Mouse (Mus musculus) hindbrain, embryonic 12.5 days (tissue): ENCODE measurements at regions not wholly inside any gene's neighbourhood (a gene's known extent, or its start where the extent isn't known, plus 50 kb on each side); places are given as distances from the start of the nearest gene placed in this dataset.
A peak's percentile ranks its signal among the peaks of the same experiment; 100 is the strongest.

Source experiments
- ATAC-seq: fragments of 200-750 bp; cut with Nextera tagmentation; 2 replicates; pipeline ENCODE4 v1.8.0; 2017; ENCODE audit warnings: moderate TSS enrichment; ENCODE audit not compliant: low FRiP score
- H3K27ac ChIP-seq: fragments of 300-500 bp; sonication (generic); 2 replicates; pipeline ENCODE4 v1.5.1; 2016; ENCODE audit warnings: mild to moderate bottlenecking
- H3K27me3 ChIP-seq: fragments of 300-500 bp; sonication (generic); 2 replicates; pipeline ENCODE4 v1.6.1; 2016; ENCODE audit warnings: mild to moderate bottlenecking
- H3K36me3 ChIP-seq: fragments of 300-500 bp; sonication (generic); 2 replicates; pipeline ENCODE4 v1.6.1; 2016; ENCODE audit warnings: mild to moderate bottlenecking
- H3K4me1 ChIP-seq: fragments of 300-500 bp; sonication (generic); 2 replicates; pipeline ENCODE4 v1.6.1; 2016
- H3K4me2 ChIP-seq: fragments of 300-500 bp; sonication (generic); replicated peaks from 2 replicates; pipeline ENCODE4 v1.6.1; 2016; ENCODE audit warnings: mild to moderate bottlenecking
- H3K4me3 ChIP-seq: fragments of 300-500 bp; sonication (generic); 2 replicates; pipeline ENCODE4 v1.5.1; 2016; ENCODE audit warnings: mild to moderate bottlenecking
- H3K9ac ChIP-seq: fragments of 300-500 bp; sonication (generic); 2 replicates; pipeline ENCODE4 v1.6.1; 2016; ENCODE audit warnings: mild to moderate bottlenecking, moderate library complexity
- H3K9me3 ChIP-seq: fragments of 300-500 bp; sonication (generic); replicated peaks from 2 replicates; pipeline ENCODE4 v1.6.1; 2016; ENCODE audit warnings: mild to moderate bottlenecking
- WGBS: fragments of 180-500 bp; shearing (Covaris S2); methylation state at CpG from one replicate; pipeline ENCODE4 v1.1.7; 2016; 5-methylcytosine and 5-hydroxymethylcytosine counted together

- ATAC-seq: no peak
- Histone ChIP-seq H3K4me3 (no peak overlapping the region), H3K9me3 (no peaks in the 10 kb centered on the region), H3K4me2 (no peak overlapping the region), H3K9ac (no peak overlapping the region), H3K36me3 (no peaks in the 10 kb centered on the region), H3K4me1 (peaks cover 5% of the 10 kb centered on the region; the same call in 1 of the 2 replicates), H3K27ac (no peak overlapping the region), H3K27me3 (no peaks in the 10 kb centered on the region)
- WGBS: 63% methylated on average over 1 of the region's 1 CpGs
Observed at GRCm38 (mm10) chr8:90630796-90631195, 186.4 kb downstream of the Gm19935 start.

GRCm38 (mm10) chr8:90608410-90608809 lies 208.8 kb downstream of the Gm19935 start:
- H3K4me1 ChIP-seq: no peaks in the 10 kb centered on the region
- H3K27ac ChIP-seq: no peak overlapping the region
- WGBS: 52% methylated on average over 3 of the region's 3 CpGs
- no peaks in the 10 kb centered on the region for H3K27me3 ChIP-seq
- no peak for ATAC-seq
- H3K4me3 ChIP-seq: no peak overlapping the region
- no peaks in the 10 kb centered on the region for H3K36me3 ChIP-seq
- H3K9ac ChIP-seq: no peak overlapping the region
- H3K4me2 ChIP-seq: no peak overlapping the region
- H3K9me3 ChIP-seq: no peaks in the 10 kb centered on the region

- Histone ChIP-seq H3K4me1 (no peaks in the 10 kb centered on the region), H3K27me3 (no peaks in the 10 kb centered on the region), H3K36me3 (no peaks in the 10 kb centered on the region), H3K27ac (no peak overlapping the region), H3K9me3 (no peaks in the 10 kb centered on the region), H3K4me3 (no peak overlapping the region), H3K9ac (no peak overlapping the region), H3K4me2 (no peak overlapping the region)
- no peak for ATAC-seq
- 29% methylated on average over 11 of the region's 11 CpGs for WGBS
Observed at GRCm38 (mm10) chr8:90600946-90601695, 216.1 kb downstream of the Gm19935 start.

GRCm38 (mm10) chr8:90597376-90597775 lies 219.8 kb downstream of the Gm19935 start:
- no peaks in the 10 kb centered on the region for H3K36me3 ChIP-seq
- WGBS: 88% methylated on average over 6 of the region's 6 CpGs
- no peak for ATAC-seq

GRCm38 (mm10) chr8:90579426-90579825 lies 231.3 kb upstream of the Tox3 start:
- no peak for ATAC-seq
- no peak overlapping the region for H3K27ac ChIP-seq
- H3K36me3 ChIP-seq: no peaks in the 10 kb centered on the region
- H3K4me2 ChIP-seq: no peak overlapping the region
- H3K4me3 ChIP-seq: no peak overlapping the region
- no peaks in the 10 kb centered on the region; the same call in 1 of the 2 replicates for H3K27me3 ChIP-seq
- 85% methylated on average over 4 of the region's 4 CpGs for WGBS
- H3K9ac ChIP-seq: no peak overlapping the region
- no peaks in the 10 kb centered on the region for H3K9me3 ChIP-seq
- H3K4me1 ChIP-seq: no peaks in the 10 kb centered on the region

More at GRCm38 (mm10) chr8:90597376-90597775, 219.8 kb downstream of the Gm19935 start:
- Histone ChIP-seq H3K4me1 (no peaks in the 10 kb centered on the region), H3K4me2 (no peak overlapping the region), H3K27me3 (no peaks in the 10 kb centered on the region), H3K9ac (no peak overlapping the region), H3K4me3 (no peak overlapping the region), H3K9me3 (no peaks in the 10 kb centered on the region), H3K27ac (no peak overlapping the region)

- Histone ChIP-seq H3K9ac (no peak overlapping the region), H3K4me2 (no peak overlapping the region), H3K36me3 (no peaks in the 10 kb centered on the region), H3K27me3 (no peaks in the 10 kb centered on the region; the same call in 1 of the 2 replicates), H3K4me1 (no peaks in the 10 kb centered on the region), H3K4me3 (no peak overlapping the region), H3K27ac (no peak overlapping the region), H3K9me3 (no peaks in the 10 kb centered on the region)
- 73% methylated on average over 4 of the region's 4 CpGs for WGBS
- no peak for ATAC-seq
Observed at GRCm38 (mm10) chr8:90576976-90577375, 228.8 kb upstream of the Tox3 start.

- Histone ChIP-seq H3K4me2 (no peak overlapping the region), H3K9me3 (no peaks in the 10 kb centered on the region), H3K27me3 (no peaks in the 10 kb centered on the region; the same call in 1 of the 2 replicates), H3K9ac (no peak overlapping the region), H3K4me1 (no peaks in the 10 kb centered on the region), H3K27ac (no peak overlapping the region), H3K36me3 (no peaks in the 10 kb centered on the region), H3K4me3 (no peak overlapping the region)
- 75% methylated on average over 3 of the region's 3 CpGs for WGBS
- no peak for ATAC-seq
Observed at GRCm38 (mm10) chr8:90574676-90575075, 226.5 kb upstream of the Tox3 start.

GRCm38 (mm10) chr8:90556079-90556427 lies 207.9 kb upstream of the Tox3 start:
- Histone ChIP-seq H3K4me2 (no peak overlapping the region), H3K4me1 (no peaks in the 10 kb centered on the region), H3K4me3 (no peak overlapping the region), H3K9me3 (no peaks in the 10 kb centered on the region), H3K36me3 (no peaks in the 10 kb centered on the region), H3K9ac (no peak overlapping the region), H3K27me3 (no peaks in the 10 kb centered on the region), H3K27ac (no peak overlapping the region)
- ATAC-seq: no peak
- WGBS: 83% methylated on average over 7 of the region's 7 CpGs

GRCm38 (mm10) chr8:90555415-90556078 lies 207.4 kb upstream of the Tox3 start:
- Histone ChIP-seq H3K4me3 (no peak overlapping the region), H3K4me2 (no peak overlapping the region), H3K36me3 (no peaks in the 10 kb centered on the region), H3K9ac (no peak overlapping the region), H3K9me3 (no peaks in the 10 kb centered on the region), H3K27ac (no peak overlapping the region), H3K4me1 (no peaks in the 10 kb centered on the region), H3K27me3 (no peaks in the 10 kb centered on the region)
- WGBS: 62% methylated on average over 14 of the region's 14 CpGs
- ATAC-seq: no peak

- whole genome bisulfite sequencing: 81% methylated on average over 3 of the region's 3 CpGs
- H3K27ac ChIP-seq: no peak overlapping the region
- H3K9ac ChIP-seq: no peak overlapping the region
- H3K9me3 ChIP-seq: no peaks in the 10 kb centered on the region
- no peak overlapping the region for H3K4me3 ChIP-seq
- H3K36me3 ChIP-seq: no peaks in the 10 kb centered on the region
- H3K4me2 ChIP-seq: no peak overlapping the region
- H3K4me1 ChIP-seq: peaks cover 5% of the 10 kb centered on the region; the same call in 1 of the 2 replicates
- no peaks in the 10 kb centered on the region for H3K27me3 ChIP-seq
- no peak for ATAC-seq
Observed at GRCm38 (mm10) chr8:90547276-90547675, 199.1 kb upstream of the Tox3 start.

- no peak overlapping the region for H3K27ac ChIP-seq
- WGBS: 45% methylated on average over 8 of the region's 8 CpGs
- peaks cover 5% of the 10 kb centered on the region; the same call in 1 of the 2 replicates for H3K4me1 ChIP-seq
Observed at GRCm38 (mm10) chr8:90542619-90543018, 194.5 kb upstream of the Tox3 start.

GRCm38 (mm10) chr8:90536196-90536640 lies 188.1 kb upstream of the Tox3 start:
- H3K36me3 ChIP-seq: no peaks in the 10 kb centered on the region
- H3K9ac ChIP-seq: no peak overlapping the region
- WGBS: 54% methylated on average over 4 of the region's 4 CpGs
- H3K4me2 ChIP-seq: no peak overlapping the region
- no peak overlapping the region for H3K4me3 ChIP-seq
- ATAC-seq: peak; percentile 76
- H3K4me1 ChIP-seq: peaks cover 4% of the 10 kb centered on the region; the same call in 1 of the 2 replicates
- H3K27me3 ChIP-seq: no peaks in the 10 kb centered on the region
- no peaks in the 10 kb centered on the region for H3K9me3 ChIP-seq
- H3K27ac ChIP-seq: no peak overlapping the region

More at GRCm38 (mm10) chr8:90542619-90543018, 194.5 kb upstream of the Tox3 start:
- no peaks in the 10 kb centered on the region for H3K27me3 ChIP-seq
- no peak for ATAC-seq
- no peaks in the 10 kb centered on the region for H3K36me3 ChIP-seq
- no peak overlapping the region for H3K9ac ChIP-seq
- H3K4me2 ChIP-seq: no peak overlapping the region
- H3K4me3 ChIP-seq: no peak overlapping the region
- no peaks in the 10 kb centered on the region for H3K9me3 ChIP-seq
